Mouse (Mus musculus): ENCODE measurements around the gene 4921504E06Rik. TPM values are rescaled to one million over a fixed set of nuclear protein-coding genes. Genes with fewer than 3 reads are reported as not detected.

The 4921504E06Rik gene
- polyA plus RNA-seq, 1 experiment, result 0.08 TPM

DNA sequence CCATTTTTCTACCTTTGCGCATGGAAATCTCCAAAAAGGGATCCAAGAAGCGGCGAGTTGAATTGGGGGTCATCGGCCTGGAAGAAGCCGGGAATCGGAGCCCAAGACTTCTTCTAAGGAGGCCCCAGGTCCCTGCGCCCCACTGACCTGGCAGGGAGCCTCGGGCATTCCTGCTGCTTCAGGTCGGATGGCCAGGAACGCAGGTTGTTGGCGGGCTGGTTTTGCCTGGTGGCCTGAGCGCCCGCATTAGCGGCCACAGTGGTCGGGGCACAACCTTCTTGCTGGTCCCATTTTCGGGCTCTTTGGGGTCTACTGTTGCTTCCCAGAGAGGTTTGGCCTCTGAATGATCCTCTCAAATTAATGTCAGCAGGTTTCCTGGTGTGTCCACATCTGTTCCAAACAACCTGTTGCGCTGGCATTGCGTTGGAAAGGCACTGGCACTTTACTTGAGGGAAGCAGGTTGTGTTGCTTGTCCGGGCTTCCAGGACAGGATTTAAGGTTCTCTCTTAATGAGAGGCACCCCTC lies 101.1 kb downstream of the 4921504E06Rik start:
- Histone ChIP-seq H3K4me3 (ENCODE audit: insufficient read depth, low read length) (no peak overlapping the region), H3K27ac (ENCODE audit: insufficient read depth, low read length) (no peak overlapping the region), H3K4me1 (ENCODE audit: control insufficient read depth, insufficient read depth, low read length) (no peaks in the 10 kb centered on the region)
- no peak for TF ChIP-seq POLR2A (IDR thresholded peaks at IDR 0.05; ENCODE audit: extremely low read depth, insufficient read depth, low read length)
- TF ChIP-seq CTCF (IDR thresholded peaks at IDR 0.05; ENCODE audit: extremely low read depth, insufficient read depth, low read length), result no peak

- TF ChIP-seq CTCF (IDR thresholded peaks at IDR 0.05; ENCODE audit: extremely low read depth, insufficient read depth, low read length), result no peak
- TF ChIP-seq POLR2A (IDR thresholded peaks at IDR 0.05; ENCODE audit: extremely low read depth, insufficient read depth, low read length), result no peak
- Histone ChIP-seq H3K4me1 (ENCODE audit: control insufficient read depth, insufficient read depth, low read length) (no peaks in the 10 kb centered on the region), H3K4me3 (ENCODE audit: insufficient read depth, low read length) (no peak overlapping the region), H3K27ac (ENCODE audit: insufficient read depth, low read length) (no peak overlapping the region)
Measured at GRCm38 (mm10) chr2:19449308-19449707, 104.4 kb downstream of the 4921504E06Rik start.

- Histone ChIP-seq H3K4me3 (ENCODE audit: insufficient read depth, low read length) (no peak overlapping the region), H3K4me1 (ENCODE audit: control insufficient read depth, insufficient read depth, low read length) (no peaks in the 10 kb centered on the region), H3K27ac (ENCODE audit: insufficient read depth, low read length) (no peak overlapping the region)
- no peak for TF ChIP-seq POLR2A (IDR thresholded peaks at IDR 0.05; ENCODE audit: extremely low read depth, insufficient read depth, low read length)
- TF ChIP-seq CTCF (IDR thresholded peaks at IDR 0.05; ENCODE audit: extremely low read depth, insufficient read depth, low read length), result peak; percentile 25; the same call in 1 of the 2 replicates
Measured at GRCm38 (mm10) chr2:19448042-19448700, 105.5 kb downstream of the 4921504E06Rik start.

DNA sequence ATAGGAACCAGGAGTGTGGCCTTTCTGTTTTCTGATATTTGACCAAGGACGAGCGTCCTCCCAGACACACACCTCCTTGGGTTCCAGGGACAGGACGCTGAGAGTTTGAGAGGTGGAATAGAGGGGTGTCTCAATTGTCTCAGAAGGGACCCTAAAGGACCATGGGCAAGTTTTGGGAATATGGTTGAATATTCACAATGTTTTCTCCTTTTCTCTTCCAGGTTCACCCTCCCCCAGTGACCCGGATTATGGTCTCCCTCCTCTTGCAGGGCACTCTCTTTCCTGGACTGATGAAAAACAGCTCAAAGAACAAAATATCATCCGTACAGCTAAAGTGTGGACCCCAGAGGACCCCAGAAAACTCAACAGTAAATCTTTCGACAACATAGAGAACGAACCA lies 107.0 kb downstream of the 4921504E06Rik start:
- H3K4me3 ChIP-seq (ENCODE audit: insufficient read depth, low read length), result no peak overlapping the region
- no peaks in the 10 kb centered on the region for H3K4me1 ChIP-seq (ENCODE audit: control insufficient read depth, insufficient read depth, low read length)
- H3K27ac ChIP-seq (ENCODE audit: insufficient read depth, low read length), result no peak overlapping the region
- TF ChIP-seq POLR2A (IDR thresholded peaks at IDR 0.05; ENCODE audit: extremely low read depth, insufficient read depth, low read length) (no peak), CTCF (IDR thresholded peaks at IDR 0.05; ENCODE audit: extremely low read depth, insufficient read depth, low read length) (no peak)

DNA sequence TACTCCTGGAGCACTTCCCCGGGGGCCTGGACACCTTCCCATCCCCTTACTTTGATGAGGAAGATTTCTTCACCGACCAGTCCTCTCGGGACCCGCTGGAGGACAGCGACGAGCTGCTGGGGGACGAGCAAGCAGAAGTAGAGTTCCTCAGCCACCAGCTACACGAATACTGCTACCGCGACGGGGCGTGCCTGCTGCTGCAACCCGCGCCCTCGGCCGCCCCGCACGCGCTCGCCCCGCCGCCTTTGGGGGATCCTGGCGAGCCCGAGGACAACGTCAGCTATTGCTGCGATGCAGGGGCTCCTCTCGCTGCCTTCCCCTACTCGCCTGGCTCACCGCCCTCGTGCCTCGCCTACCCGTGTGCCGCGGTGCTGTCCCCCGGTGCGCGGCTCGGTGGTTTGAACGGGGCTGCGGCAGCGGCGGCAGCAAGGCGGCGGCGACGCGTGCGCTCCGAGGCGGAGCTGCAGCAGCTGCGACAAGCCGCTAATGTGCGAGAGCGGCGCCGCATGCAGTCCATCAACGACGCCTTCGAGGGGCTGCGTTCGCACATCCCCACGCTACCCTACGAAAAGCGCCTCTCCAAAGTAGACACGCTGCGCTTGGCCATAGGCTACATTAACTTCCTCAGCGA lies 107.7 kb downstream of the 4921504E06Rik start:
- Histone ChIP-seq H3K27ac (ENCODE audit: insufficient read depth, low read length) (no peak overlapping the region), H3K4me3 (ENCODE audit: insufficient read depth, low read length) (no peak overlapping the region), H3K4me1 (ENCODE audit: control insufficient read depth, insufficient read depth, low read length) (no peaks in the 10 kb centered on the region)
- no peak for TF ChIP-seq CTCF (IDR thresholded peaks at IDR 0.05; ENCODE audit: extremely low read depth, insufficient read depth, low read length)
- no peak for TF ChIP-seq POLR2A (IDR thresholded peaks at IDR 0.05; ENCODE audit: extremely low read depth, insufficient read depth, low read length)

DNA sequence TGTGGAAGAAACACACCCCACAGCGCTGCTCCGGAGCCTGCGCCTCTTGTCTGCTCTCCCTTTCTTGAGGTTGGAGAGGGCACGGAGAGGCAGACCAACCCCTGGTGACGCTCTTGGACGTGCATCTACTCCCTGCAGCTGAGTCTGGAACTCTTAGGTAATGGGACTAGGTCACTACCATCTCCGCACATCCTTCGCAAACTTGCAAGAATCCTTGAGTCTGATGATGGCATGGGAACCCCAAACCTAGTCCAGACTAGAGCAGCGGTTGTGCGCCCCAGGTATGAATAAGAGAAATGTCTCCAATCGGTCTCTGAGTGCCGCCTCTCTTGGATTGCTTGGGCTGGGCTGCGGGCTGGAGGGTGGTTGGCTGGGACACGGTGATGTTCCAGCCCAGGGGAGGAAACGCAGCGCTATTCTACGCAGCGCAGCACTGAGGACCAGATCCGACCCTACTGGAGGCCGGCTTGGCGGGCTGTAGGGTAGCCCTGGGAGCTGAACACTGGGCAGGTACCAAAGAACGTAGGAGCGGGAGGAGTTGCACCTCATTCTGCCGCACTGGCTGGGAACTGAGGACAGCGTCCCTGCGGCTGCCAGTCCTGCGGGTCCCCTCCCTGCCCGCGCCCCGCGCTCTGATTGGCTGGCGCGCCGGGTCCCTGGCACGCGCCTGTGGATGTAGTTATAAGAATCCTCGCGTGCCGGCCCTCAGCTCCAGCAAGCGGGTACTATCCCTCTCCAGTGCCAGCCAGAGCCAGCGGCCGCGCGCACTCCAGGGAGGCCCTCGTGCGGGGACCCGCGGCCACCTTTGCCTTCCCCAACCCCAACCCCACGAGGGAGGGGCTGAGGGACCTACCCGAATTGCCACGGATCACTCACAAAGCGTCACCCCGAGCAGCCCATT lies 108.5 kb downstream of the 4921504E06Rik start, which contains the start of gene Ptf1a:
TSS of gene Ptf1a (plus strand) at position 733 of the 901 bp plus-strand sequence.
- no peak within 1 kb of the TSS for H3K4me3 ChIP-seq (ENCODE audit: insufficient read depth, low read length)
- no peak within 1 kb of the TSS for H3K27ac ChIP-seq (ENCODE audit: insufficient read depth, low read length)
- H3K4me1 ChIP-seq (ENCODE audit: control insufficient read depth, insufficient read depth, low read length), result no peaks in the 10 kb centered on the region
- TF ChIP-seq POLR2A (IDR thresholded peaks at IDR 0.05; ENCODE audit: extremely low read depth, insufficient read depth, low read length) (no peak), CTCF (IDR thresholded peaks at IDR 0.05; ENCODE audit: extremely low read depth, insufficient read depth, low read length) (no peak)

DNA sequence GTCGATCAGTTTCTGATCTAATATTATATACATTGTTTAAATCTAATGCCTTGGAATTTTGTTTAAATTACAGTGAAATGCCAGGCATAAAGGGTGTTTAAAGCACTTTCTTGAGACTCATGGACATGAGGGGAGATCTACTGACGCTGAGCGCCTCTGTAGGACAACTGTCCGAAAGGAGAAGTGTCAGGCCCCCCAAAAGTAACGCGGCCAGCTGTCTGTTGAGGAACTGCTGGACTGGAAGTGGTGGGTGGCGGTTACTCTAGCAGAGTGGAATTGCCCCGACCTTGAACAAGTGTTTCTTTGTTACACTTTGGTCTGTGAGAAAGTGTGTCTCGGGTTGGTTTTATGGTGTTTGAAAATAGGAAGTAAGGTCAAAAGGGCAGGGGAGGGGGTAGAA lies 109.4 kb downstream of the 4921504E06Rik start:
- no peak overlapping the region for H3K4me3 ChIP-seq (ENCODE audit: insufficient read depth, low read length)
- H3K27ac ChIP-seq (ENCODE audit: insufficient read depth, low read length), result no peak overlapping the region
- no peaks in the 10 kb centered on the region for H3K4me1 ChIP-seq (ENCODE audit: control insufficient read depth, insufficient read depth, low read length)
- TF ChIP-seq CTCF (IDR thresholded peaks at IDR 0.05; ENCODE audit: extremely low read depth, insufficient read depth, low read length), result no peak
- no peak for TF ChIP-seq POLR2A (IDR thresholded peaks at IDR 0.05; ENCODE audit: extremely low read depth, insufficient read depth, low read length)

GRCm38 (mm10) chr2:19431614-19432323 lies 121.9 kb downstream of the 4921504E06Rik start:
- TF ChIP-seq CTCF (IDR thresholded peaks at IDR 0.05; ENCODE audit: extremely low read depth, insufficient read depth, low read length), result no peak
- TF ChIP-seq POLR2A (IDR thresholded peaks at IDR 0.05; ENCODE audit: extremely low read depth, insufficient read depth, low read length), result no peak
- no peak overlapping the region for H3K27ac ChIP-seq (ENCODE audit: insufficient read depth, low read length)
- no peak overlapping the region for H3K4me3 ChIP-seq (ENCODE audit: insufficient read depth, low read length)
- no peaks in the 10 kb centered on the region for H3K4me1 ChIP-seq (ENCODE audit: control insufficient read depth, insufficient read depth, low read length)

GRCm38 (mm10) chr2:19431186-19431585 lies 122.5 kb downstream of the 4921504E06Rik start:
- no peak for TF ChIP-seq CTCF (IDR thresholded peaks at IDR 0.05; ENCODE audit: extremely low read depth, insufficient read depth, low read length)
- TF ChIP-seq POLR2A (IDR thresholded peaks at IDR 0.05; ENCODE audit: extremely low read depth, insufficient read depth, low read length), result no peak
- H3K27ac ChIP-seq (ENCODE audit: insufficient read depth, low read length), result no peak overlapping the region
- H3K4me3 ChIP-seq (ENCODE audit: insufficient read depth, low read length), result no peak overlapping the region
- H3K4me1 ChIP-seq (ENCODE audit: control insufficient read depth, insufficient read depth, low read length), result no peaks in the 10 kb centered on the region

Measured in cortical plate, adult 2 months (tissue).